Mouse (Mus musculus): ENCODE measurements around the gene Tsacc. TPM values are rescaled to one million over a fixed set of nuclear protein-coding genes. Genes with fewer than 3 reads are reported as not detected.

Tsacc gene
- total and polyA plus RNA-seq, 3 experiments, result 6.7 to 11.3 (median 9.3) TPM

GRCm38 (mm10) chr3:88334902-88335435 is 38.2 kb upstream of the Tsacc start:
- no peak for TF ChIP-seq ZNF384 (IDR thresholded peaks at IDR 0.05; ENCODE audit: low read depth, low read length)
- TF ChIP-seq HCFC1 (IDR thresholded peaks at IDR 0.05; ENCODE audit: low read depth, low read length), result no peak
- TF ChIP-seq JUND (conservative IDR thresholded peaks at IDR 0.05; ENCODE audit: low read depth, low read length), result 0 out of 2 replicates have a peak, but pooled peaks have one; percentile 20
- peak; percentile 1; the same call in 1 of the 2 replicates for TF ChIP-seq MAX (IDR thresholded peaks at IDR 0.05; ENCODE audit: low read length)
- no peak for TF ChIP-seq POLR2A (IDR thresholded peaks at IDR 0.05; ENCODE audit: low read depth, low read length)
- TF ChIP-seq IRF4 (IDR thresholded peaks at IDR 0.05; ENCODE audit: low read depth, low read length), result peak; percentile 62; the same call in 1 of the 2 replicates
- peak; percentile 13; the same call in 1 of the 2 replicates for TF ChIP-seq SIN3A (IDR thresholded peaks at IDR 0.05; ENCODE audit: low read length)
- no peak for TF ChIP-seq ZKSCAN1 (IDR thresholded peaks at IDR 0.05; ENCODE audit: borderline replicate concordance, low read depth, low read length)
- no peak for TF ChIP-seq ELF1 (IDR thresholded peaks at IDR 0.05; ENCODE audit: low read depth, low read length)
- no peak for TF ChIP-seq E2F4 (IDR thresholded peaks at IDR 0.05; ENCODE audit: insufficient replicate concordance, low read depth, low read length)
- TF ChIP-seq UBTF (IDR thresholded peaks at IDR 0.05; ENCODE audit: low read depth, low read length), result no peak
- no peak for TF ChIP-seq KAT2A (IDR thresholded peaks at IDR 0.05; ENCODE audit: insufficient replicate concordance, low read length)
- TF ChIP-seq EP300 (IDR thresholded peaks at IDR 0.05; ENCODE audit: low read length), result peak; percentile 61
- peak; percentile 60; the same call in 1 of the 2 replicates for TF ChIP-seq TBP (conservative IDR thresholded peaks at IDR 0.05; ENCODE audit: low read depth, low read length)
- H3K4me3 ChIP-seq (replicated peaks in 1 of 3; ENCODE audit: low read depth in 2 of 3, low read length in 2 of 3, poor library complexity in 1 of 3), result peak overlapping the region; percentile 64 to 82 (median 81)
- H3K4me1 ChIP-seq (ENCODE audit: control insufficient read depth in 1 of 2, insufficient read depth in 2 of 2), result peaks cover 18 to 36% of the 10 kb centered on the region in 2 experiments
- peaks cover 33% of the 10 kb centered on the region for H3K79me2 ChIP-seq (replicated peaks; ENCODE audit: control insufficient read depth, extremely low read depth, insufficient read depth, poor library complexity, severe bottlenecking)
- dilution Hi-C loops (cut with MboI; ENCODE audit: extremely low pct_ligation_motif_present, extremely low pct_unique_long_range_greater_than_20kb, low sequenced_read_pairs) (no loop called here), in situ Hi-C loops (cut with MboI; ENCODE audit: low pct_ligation_motif_present, low pct_unique_long_range_greater_than_20kb, low sequenced_read_pairs) (loop anchor here (5.0 kb wide), 1 partner anchor 38 kb away; the partner anchor contains the start of genes Cct3 and Tsacc)
- H3K27ac ChIP-seq (ENCODE audit: insufficient read depth, low read depth), result peak overlapping the region; percentile 33; the same call in 1 of the 2 replicates
- peak; percentile 46 for DNase-seq (ENCODE audit: extremely low read depth)
- H3K27me3 ChIP-seq (replicated peaks), result no peaks in the 10 kb centered on the region
- no peaks in the 10 kb centered on the region for H3K9me3 ChIP-seq (replicated peaks; ENCODE audit: low read length)
- H3K9ac ChIP-seq (ENCODE audit: insufficient read depth, low read depth), result peak overlapping the region; percentile 59
- H3K36me3 ChIP-seq (replicated peaks in 1 of 2; ENCODE audit: control insufficient read depth in 1 of 2, insufficient read depth in 1 of 2, low read length in 1 of 2), result peaks cover 6 to 35% of the 10 kb centered on the region in 2 experiments
- peak overlapping the region; percentile 93 for H3K4me2 ChIP-seq (ENCODE audit: insufficient read depth, low read depth, poor library complexity, severe bottlenecking)

GRCm38 (mm10) chr3:88334029-88334658 is 37.3 kb upstream of the Tsacc start:
- no peaks in the 10 kb centered on the region for H3K9me3 ChIP-seq (replicated peaks; ENCODE audit: low read length)
- H3K27me3 ChIP-seq (replicated peaks), result no peaks in the 10 kb centered on the region
- DNase-seq (ENCODE audit: extremely low read depth), result no peak
- peaks cover 29% of the 10 kb centered on the region for H3K79me2 ChIP-seq (replicated peaks; ENCODE audit: control insufficient read depth, extremely low read depth, insufficient read depth, poor library complexity, severe bottlenecking)
- H3K4me1 ChIP-seq (ENCODE audit: control insufficient read depth in 1 of 2, insufficient read depth in 2 of 2), result peaks cover 16 to 34% of the 10 kb centered on the region in 2 experiments
- in situ Hi-C loops (cut with MboI; ENCODE audit: low pct_ligation_motif_present, low pct_unique_long_range_greater_than_20kb, low sequenced_read_pairs) (loop anchor here (5.0 kb wide), 1 partner anchor 37 kb away; the partner anchor contains the start of genes Cct3 and Tsacc), dilution Hi-C loops (cut with MboI; ENCODE audit: extremely low pct_ligation_motif_present, extremely low pct_unique_long_range_greater_than_20kb, low sequenced_read_pairs) (no loop called here)
- no peak for TF ChIP-seq GABPA (IDR thresholded peaks at IDR 0.05; ENCODE audit: insufficient replicate concordance, low read depth, low read length)
- TF ChIP-seq ZMIZ1 (IDR thresholded peaks at IDR 0.05; ENCODE audit: low read depth, low read length), result no peak
- no peak for TF ChIP-seq KAT2A (IDR thresholded peaks at IDR 0.05; ENCODE audit: insufficient replicate concordance, low read length)
- no peak for TF ChIP-seq HCFC1 (IDR thresholded peaks at IDR 0.05; ENCODE audit: low read depth, low read length)
- TF ChIP-seq MAFK (IDR thresholded peaks at IDR 0.05; ENCODE audit: insufficient replicate concordance, low read length), result no peak
- TF ChIP-seq UBTF (IDR thresholded peaks at IDR 0.05; ENCODE audit: low read depth, low read length), result no peak
- no peak for TF ChIP-seq ETS1 (conservative IDR thresholded peaks at IDR 0.05; ENCODE audit: low read depth, low read length)
- no peak for TF ChIP-seq SMC3 (IDR thresholded peaks at IDR 0.05; ENCODE audit: low read depth, low read length)
- no peak for TF ChIP-seq POLR2A (IDR thresholded peaks at IDR 0.05; ENCODE audit: low read depth, low read length)
- TF ChIP-seq MYC (IDR thresholded peaks at IDR 0.05; ENCODE audit: low read depth, low read length), result no peak
- TF ChIP-seq E2F4 (IDR thresholded peaks at IDR 0.05; ENCODE audit: insufficient replicate concordance, low read depth, low read length), result no peak
- no peak for TF ChIP-seq PAX5 (IDR thresholded peaks at IDR 0.05; ENCODE audit: low read length)
- no peak for TF ChIP-seq JUN (IDR thresholded peaks at IDR 0.05; ENCODE audit: insufficient read depth, low read depth, low read length)
- no peak for TF ChIP-seq CHD1 (IDR thresholded peaks at IDR 0.05; ENCODE audit: low read depth, low read length)
- TF ChIP-seq USF1 (IDR thresholded peaks at IDR 0.05; ENCODE audit: low read depth, low read length), result no peak
- no peak for TF ChIP-seq TCF12 (IDR thresholded peaks at IDR 0.05; ENCODE audit: low read depth, low read length)
- TF ChIP-seq RCOR1 (conservative IDR thresholded peaks at IDR 0.05; ENCODE audit: low read depth, low read length), result no peak
- no peak for TF ChIP-seq SIN3A (IDR thresholded peaks at IDR 0.05; ENCODE audit: low read length)
- peaks cover 13 to 39% of the 10 kb centered on the region in 2 experiments for H3K36me3 ChIP-seq (replicated peaks in 1 of 2; ENCODE audit: control insufficient read depth in 1 of 2, insufficient read depth in 1 of 2, low read length in 1 of 2)
- peak overlapping the region in 1 of 3 experiments; percentile 10 for H3K4me3 ChIP-seq (replicated peaks in 1 of 3; ENCODE audit: low read depth in 2 of 3, low read length in 2 of 3, poor library complexity in 1 of 3)
- peak overlapping the region; percentile 10; the same call in 1 of the 2 replicates for H3K27ac ChIP-seq (ENCODE audit: insufficient read depth, low read depth)
- H3K9ac ChIP-seq (ENCODE audit: insufficient read depth, low read depth), result no peak overlapping the region
- H3K4me2 ChIP-seq (ENCODE audit: insufficient read depth, low read depth, poor library complexity, severe bottlenecking), result peak overlapping the region; percentile 47; the same call in 1 of the 2 replicates
